Mouse (Mus musculus) kidney, postnatal 14 days (tissue): ENCODE data around the gene Tmem161a.

Experiments
- DNase-seq: peaks from one replicate; pipeline ENCODE4 v3.0.0; 2022; ENCODE audit warnings: mixed read lengths

The Tmem161a gene

GRCm38 (mm10) chr8:70172043-70172681 is at the start of gene Tmem161a:
Gene Tmem161a, plus strand, starts transcription at chr8:70172356.
- DNase-seq = peak; percentile 95

- no peak for DNase-seq
These were observed 49.3 kb upstream of the Tmem161a start for GRCm38 (mm10) chr8:70122863-70123262.

GRCm38 (mm10) chr8:70124992-70125391 is 47.2 kb upstream of the Tmem161a start:
- no peak for DNase-seq

GRCm38 (mm10) chr8:70128435-70128834 is 43.7 kb upstream of the Tmem161a start:
- peak; percentile 49 for DNase-seq

GRCm38 (mm10) chr8:70129309-70129952 is 42.7 kb upstream of the Tmem161a start:
- peak; percentile 25 for DNase-seq

GRCm38 (mm10) chr8:70130066-70130465 is 42.1 kb upstream of the Tmem161a start:
- DNase-seq = no peak

- DNase-seq = peak; percentile 89
These were observed 40.8 kb upstream of the Tmem161a start, which contains the start of gene Nr2c2ap for GRCm38 (mm10) chr8:70131166-70131883. Gene Nr2c2ap, plus strand, starts transcription at chr8:70131333.

- DNase-seq = no peak
These were observed 38.1 kb upstream of the Tmem161a start for GRCm38 (mm10) chr8:70134086-70134485.

GRCm38 (mm10) chr8:70134931-70135330 is 37.2 kb upstream of the Tmem161a start:
- DNase-seq = no peak

- DNase-seq = no peak
These were observed 35.6 kb upstream of the Tmem161a start for GRCm38 (mm10) chr8:70136591-70136990.

- DNase-seq = no peak
These were observed 34.3 kb upstream of the Tmem161a start for GRCm38 (mm10) chr8:70137890-70138289.

GRCm38 (mm10) chr8:70139026-70139857 is 32.9 kb upstream of the Tmem161a start, which contains the start of the genes Rfxank, Borcs8 and Mef2b:
Gene Rfxank, minus strand, starts transcription at chr8:70139154.
Gene Borcs8, plus strand, starts transcription at chr8:70139499.
Gene Mef2b, plus strand, starts transcription at chr8:70139711.
- DNase-seq = peak; percentile 100

- DNase-seq = no peak
These were observed 32.2 kb upstream of the Tmem161a start for GRCm38 (mm10) chr8:70139981-70140380.

GRCm38 (mm10) chr8:70147678-70148607 is 24.2 kb upstream of the Tmem161a start:
- DNase-seq = no peak

GRCm38 (mm10) chr8:70150158-70150557 is 22.0 kb upstream of the Tmem161a start:
- DNase-seq = no peak

GRCm38 (mm10) chr8:70152537-70153257 is 19.5 kb upstream of the Tmem161a start:
- peak; percentile 87 for DNase-seq

- no peak for DNase-seq
These were observed 14.8 kb upstream of the Tmem161a start for GRCm38 (mm10) chr8:70157240-70157800.

- DNase-seq = peak; percentile 85
These were observed 13.9 kb upstream of the Tmem161a start for GRCm38 (mm10) chr8:70158069-70158853.

- DNase-seq = no peak
These were observed 12.9 kb upstream of the Tmem161a start for GRCm38 (mm10) chr8:70159211-70159610.

- no peak for DNase-seq
These were observed 12.1 kb upstream of the Tmem161a start for GRCm38 (mm10) chr8:70160015-70160414.
